Mouse (Mus musculus) C2C12 (cell line): ENCODE results near the gene Lzts2.

ENCODE experiments used
- CEBPB ChIP-seq: IDR thresholded peaks from one replicate; pipeline ENCODE4 v1.6.1; 2011; ENCODE audit warnings: low read depth, mild to moderate bottlenecking, control low read depth, moderate library complexity
- CTCF ChIP-seq: IDR thresholded peaks from one replicate; pipeline ENCODE4 v1.5.1; 2011; ENCODE audit not compliant: control insufficient read depth, insufficient read depth, insufficient read length
- MYOD1 ChIP-seq: IDR thresholded peaks from one replicate; pipeline ENCODE4 v1.6.1; 2011; ENCODE audit warnings: low read depth; ENCODE audit not compliant: control insufficient read depth, insufficient read length

DNA sequence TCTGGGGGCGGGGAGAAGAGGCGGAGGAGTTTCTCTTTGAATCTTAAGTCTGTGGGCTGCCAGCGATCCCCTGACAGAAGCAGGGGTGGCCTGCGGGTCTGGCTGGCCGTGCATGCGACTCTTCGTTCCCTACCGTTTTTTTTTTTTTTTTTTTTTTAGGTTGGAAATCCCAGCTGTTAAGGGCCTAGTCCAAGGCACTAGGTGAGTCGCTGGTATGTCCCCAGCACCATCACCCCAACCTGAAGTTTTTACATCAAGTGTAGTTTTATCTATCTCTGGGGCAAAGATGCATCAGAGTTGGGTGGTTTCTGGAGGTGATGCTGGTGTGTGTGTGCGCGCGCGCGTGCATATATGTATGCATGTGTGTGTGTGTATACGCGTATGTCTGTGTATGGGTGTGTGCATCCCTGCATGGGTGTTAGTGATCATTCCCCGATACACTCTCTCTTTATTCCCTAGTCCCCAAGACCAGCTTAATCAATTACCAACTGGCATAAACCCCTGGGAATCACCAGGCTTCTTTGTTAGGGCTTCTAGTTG, 61.9 kb downstream of the Lzts2 start:
- TF ChIP-seq CTCF (no peak), CEBPB (no peak), MYOD1 (no peak)
